In the genomic region with DNA sequence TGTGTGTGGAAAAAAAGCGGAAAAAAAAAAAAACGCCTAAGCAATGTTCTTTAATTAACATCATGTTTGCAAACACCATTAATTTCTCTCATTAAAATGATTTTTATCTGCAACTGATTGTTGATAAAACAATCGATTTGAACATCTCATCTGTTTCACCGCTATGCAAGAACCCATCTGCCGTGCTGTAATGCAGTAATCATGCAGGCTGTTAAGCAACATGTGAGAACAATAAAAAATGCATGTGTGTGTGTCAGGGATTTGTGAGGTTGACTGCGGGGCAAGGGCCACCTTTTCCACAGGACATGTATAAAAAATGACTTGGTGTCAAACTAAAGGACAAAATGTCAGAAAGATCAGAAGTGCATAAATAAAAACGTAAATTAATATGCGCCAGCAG, we compare ENCODE assay signal across 16 mouse cellular contexts.
DNase-seq lines count a peak whose midpoint lies in the region; ATAC-seq lines count a peak whose summit lies in the region.
"Had no signal": no experiment of that assay in that cellular context is flagged by ENCODE, and none has a peak within 500 bp of the region (broad histone marks: within the 10 kb centered on the region; RNA-seq: fewer than 3 reads in every experiment).

No protein-coding gene starts in this region.

- 53% methylated on average over 8 of the region's 8 CpGs for WGBS in forebrain, embryonic 10.5 days
- WGBS in forebrain, embryonic 11.5 days = 38% methylated on average over 8 of the region's 8 CpGs
- 30% methylated on average over 8 of the region's 8 CpGs for WGBS in midbrain, embryonic 13.5 days

- H3K9me3 ChIP-seq in forebrain, embryonic 10.5 days = no peaks in the 10 kb centered on the region
- H3K9me3 ChIP-seq in forebrain, embryonic 11.5 days (ENCODE audit: control insufficient read depth, low read length) = no peaks in the 10 kb centered on the region
- no peaks in the 10 kb centered on the region for H3K9me3 ChIP-seq in midbrain, embryonic 13.5 days
- H3K9me3 ChIP-seq: embryonic facial prominence, embryonic 13.5 days; heart, embryonic 12.5 days had no signal

- H3K4me3 ChIP-seq in forebrain, embryonic 10.5 days = no peak overlapping the region
- no peak overlapping the region for H3K4me3 ChIP-seq in forebrain, embryonic 11.5 days (ENCODE audit: low read depth, low read length)
- H3K4me3 ChIP-seq in midbrain, embryonic 13.5 days (replicated peaks) = no peak overlapping the region
- H3K4me3 ChIP-seq: embryonic facial prominence, embryonic 13.5 days; heart, embryonic 12.5 days; left cerebral cortex, adult 2 months had no signal

- no peak overlapping the region for H3K9ac ChIP-seq in forebrain, embryonic 11.5 days (ENCODE audit: low read length)
- H3K9ac ChIP-seq in midbrain, embryonic 13.5 days (replicated peaks) = no peak overlapping the region
- H3K9ac ChIP-seq: embryonic facial prominence, embryonic 13.5 days; heart, embryonic 12.5 days had no signal

- peak overlapping the region; percentile 12; the same call in 1 of the 2 replicates for H3K27ac ChIP-seq in forebrain, embryonic 10.5 days
- no peak overlapping the region for H3K27ac ChIP-seq in forebrain, embryonic 11.5 days (ENCODE audit: low read depth, low read length)
- H3K27ac ChIP-seq in midbrain, embryonic 13.5 days = peak overlapping the region; percentile 77
- H3K27ac ChIP-seq: embryonic facial prominence, embryonic 13.5 days; left cerebral cortex, adult 2 months had no signal

- no peak for ATAC-seq in forebrain, embryonic 11.5 days (replicated peaks; ENCODE audit: low FRiP score)
- ATAC-seq in midbrain, embryonic 13.5 days = no peak
- ATAC-seq in monocyte, adult 5-6 weeks (replicated peaks; ENCODE audit: insufficient number of reproducible peaks, low FRiP score, low TSS enrichment, poor library complexity, severe bottlenecking) = no peak

- intact Hi-C loops in left cerebral cortex, postnatal 36 days (cut with DNase I) = no loop called here

- no peak overlapping the region for H3K4me2 ChIP-seq in forebrain, embryonic 11.5 days (ENCODE audit: low read depth, low read length, severe bottlenecking)
- no peak overlapping the region for H3K4me2 ChIP-seq in midbrain, embryonic 13.5 days (replicated peaks)
- H3K4me2 ChIP-seq: heart, embryonic 12.5 days had no signal

- peaks cover 47% of the 10 kb centered on the region for H3K4me1 ChIP-seq in forebrain, embryonic 10.5 days
- no peaks in the 10 kb centered on the region for H3K4me1 ChIP-seq in forebrain, embryonic 11.5 days (replicated peaks; ENCODE audit: control insufficient read depth, insufficient read depth, low read length)
- H3K4me1 ChIP-seq in midbrain, embryonic 13.5 days (replicated peaks) = peaks cover 30% of the 10 kb centered on the region

- peaks cover 57% of the 10 kb centered on the region for H3K27me3 ChIP-seq in forebrain, embryonic 10.5 days (ENCODE audit: poor library complexity, severe bottlenecking)
- no peaks in the 10 kb centered on the region; the same call in 1 of the 2 replicates for H3K27me3 ChIP-seq in forebrain, embryonic 11.5 days (ENCODE audit: control insufficient read depth, insufficient read depth, low read length)
- H3K27me3 ChIP-seq in midbrain, embryonic 13.5 days = no peaks in the 10 kb centered on the region
- H3K27me3 ChIP-seq: embryonic facial prominence, embryonic 13.5 days; heart, embryonic 12.5 days had no signal

- no peak for DNase-seq in forebrain, embryonic 10.5 days (ENCODE audit: extremely low spot score, low spot score)
- no peak for DNase-seq in forebrain, embryonic 11.5 days (ENCODE audit: low spot score)
- DNase-seq in embryo, embryonic 10.5 days (ENCODE audit: low spot score) = peak; percentile 40
- peak; percentile 20 for DNase-seq in hindlimb bud, embryonic 11.5 days (ENCODE audit: extremely low spot score, low read depth, low spot score)
- DNase-seq in spleen, postnatal 4 days (ENCODE audit: low spot score in 2 of 2) = no peak
- no peak for DNase-seq in left cerebral cortex, postnatal 36 days (ENCODE audit: low spot score in 2 of 2)
- DNase-seq: cerebellum, adult 9-11 months; gastrocnemius, postnatal 36 days; liver; lung, adult 2 months; right cerebral cortex, adult 18-20 months had no signal

- H3K36me3 ChIP-seq in forebrain, embryonic 10.5 days (replicated peaks) = no peaks in the 10 kb centered on the region
- no peaks in the 10 kb centered on the region for H3K36me3 ChIP-seq in forebrain, embryonic 11.5 days (ENCODE audit: control insufficient read depth, insufficient read depth, low read length)
- H3K36me3 ChIP-seq in midbrain, embryonic 13.5 days = no peaks in the 10 kb centered on the region
- H3K36me3 ChIP-seq: embryonic facial prominence, embryonic 13.5 days; heart, embryonic 12.5 days had no signal

Comparison
In these comparisons a context has a peak if more than half of its experiments do, and no peak if none do; other contexts are left out.
1. DNase-seq: peak in embryo, embryonic 10.5 days (single experiment) and hindlimb bud, embryonic 11.5 days (single experiment); none in forebrain, embryonic 10.5 days (single experiment), forebrain, embryonic 11.5 days (single experiment), spleen, postnatal 4 days (0 of 2) and left cerebral cortex, postnatal 36 days (0 of 2).